ENCODE assay signal across 8 mouse cellular contexts in genomic region chr10:18482558-18483141, GRCm38 (mm10).
DNase-seq lines count a peak whose midpoint lies in the region; ATAC-seq and TF ChIP-seq lines count a peak whose summit lies in the region.

No protein-coding gene starts in this region.

- H3K4me1 ChIP-seq in kidney, embryonic 14.5 days (ENCODE audit: control insufficient read depth, insufficient read depth, low read length) = no peaks in the 10 kb centered on the region
- H3K4me1 ChIP-seq in heart, embryonic 11.5 days (ENCODE audit: control insufficient read depth, insufficient read depth, low read length) = peaks cover 19% of the 10 kb centered on the region
- peaks cover 9% of the 10 kb centered on the region for H3K4me1 ChIP-seq in intestine, embryonic 16.5 days (ENCODE audit: control insufficient read depth, insufficient read depth, low read length)

- 48% methylated on average over 4 of the region's 4 CpGs for WGBS in kidney, embryonic 14.5 days
- WGBS in heart, embryonic 11.5 days (ENCODE audit: insufficient replicate concordance) = 15% methylated on average over 4 of the region's 4 CpGs
- 36% methylated on average over 4 of the region's 4 CpGs for WGBS in intestine, embryonic 16.5 days

- H3ac ChIP-seq in myocyte (ENCODE audit: control insufficient read depth, insufficient read length) = no peak overlapping the region

- H3K79me2 ChIP-seq in myocyte (ENCODE audit: control insufficient read depth, insufficient read depth) = no peaks in the 10 kb centered on the region

- no peaks in the 10 kb centered on the region for H3K36me3 ChIP-seq in kidney, embryonic 14.5 days (ENCODE audit: control insufficient read depth, insufficient read depth, low read length)
- H3K36me3 ChIP-seq in heart, embryonic 11.5 days (ENCODE audit: control insufficient read depth, insufficient read depth, low read length) = no peaks in the 10 kb centered on the region
- H3K36me3 ChIP-seq in myocyte (ENCODE audit: control insufficient read depth, insufficient read depth) = no peaks in the 10 kb centered on the region
- peaks cover 2% of the 10 kb centered on the region; the same call in 1 of the 2 replicates for H3K36me3 ChIP-seq in intestine, embryonic 16.5 days (ENCODE audit: control insufficient read depth, insufficient read depth, low read length)

- no peak for ATAC-seq in kidney, embryonic 14.5 days (ENCODE audit: low FRiP score, low TSS enrichment)
- ATAC-seq in heart, embryonic 11.5 days (replicated peaks; ENCODE audit: insufficient number of reproducible peaks, low FRiP score, low TSS enrichment) = no peak; the same call in 1 of the 2 replicates
- ATAC-seq in intestine, embryonic 16.5 days = no peak

- DNase-seq in kidney, postnatal 10 days = peak; percentile 54
- peak; percentile 82 to 87 for DNase-seq in cerebellum, postnatal 10 days
- DNase-seq in layer of hippocampus, adult 9-10 months (ENCODE audit: low spot score) = peak; percentile 37
- DNase-seq in thymus, adult 18-20 months = no peak

- no peak overlapping the region for H3K9ac ChIP-seq in kidney, embryonic 14.5 days (ENCODE audit: low read depth, low read length)
- H3K9ac ChIP-seq in heart, embryonic 11.5 days (ENCODE audit: low read depth, low read length) = no peak overlapping the region
- H3K9ac ChIP-seq in intestine, embryonic 16.5 days (ENCODE audit: low read depth, low read length) = no peak overlapping the region

- H3K4me2 ChIP-seq in kidney, embryonic 14.5 days (replicated peaks; ENCODE audit: low read depth, low read length) = no peak overlapping the region
- peak overlapping the region; percentile 50 for H3K4me2 ChIP-seq in heart, embryonic 11.5 days
- H3K4me2 ChIP-seq in myocyte (ENCODE audit: low read depth) = peak overlapping the region; percentile 67
- no peak overlapping the region for H3K4me2 ChIP-seq in intestine, embryonic 16.5 days (ENCODE audit: low read depth, low read length)

- H3K9me3 ChIP-seq in kidney, embryonic 14.5 days (ENCODE audit: control insufficient read depth, low read length) = no peaks in the 10 kb centered on the region
- no peaks in the 10 kb centered on the region for H3K9me3 ChIP-seq in heart, embryonic 11.5 days (replicated peaks; ENCODE audit: control insufficient read depth, low read length)
- no peaks in the 10 kb centered on the region for H3K9me3 ChIP-seq in intestine, embryonic 16.5 days (ENCODE audit: control insufficient read depth, low read length)

- no peak overlapping the region for H3K4me3 ChIP-seq in kidney, embryonic 14.5 days (ENCODE audit: low read length)
- no peak overlapping the region for H3K4me3 ChIP-seq in heart, embryonic 11.5 days (ENCODE audit: low read depth, low read length)
- H3K4me3 ChIP-seq in myocyte = no peak overlapping the region
- no peak overlapping the region for H3K4me3 ChIP-seq in intestine, embryonic 16.5 days (ENCODE audit: low read length)

- no peak for TF ChIP-seq POLR2A in myocyte (IDR thresholded peaks at IDR 0.05; ENCODE audit: insufficient read length, low read depth)

- H3K27me3 ChIP-seq in kidney, embryonic 14.5 days (ENCODE audit: control insufficient read depth, insufficient read depth, low read length) = no peaks in the 10 kb centered on the region
- no peaks in the 10 kb centered on the region for H3K27me3 ChIP-seq in heart, embryonic 11.5 days (ENCODE audit: control insufficient read depth, insufficient read depth, low read length)
- no peaks in the 10 kb centered on the region for H3K27me3 ChIP-seq in myocyte (ENCODE audit: control insufficient read depth, insufficient read depth, insufficient read length)
- no peaks in the 10 kb centered on the region for H3K27me3 ChIP-seq in intestine, embryonic 16.5 days (replicated peaks; ENCODE audit: control insufficient read depth, insufficient read depth, low read length)

- no peak overlapping the region; the same call in 1 of the 2 replicates for H3K27ac ChIP-seq in kidney, embryonic 14.5 days (ENCODE audit: low read depth, low read length)
- H3K27ac ChIP-seq in heart, embryonic 11.5 days (ENCODE audit: low read depth, low read length) = peak overlapping the region; percentile 42; the same call in 1 of the 2 replicates
- H3K27ac ChIP-seq in intestine, embryonic 16.5 days (ENCODE audit: low read length) = no peak overlapping the region

TF ChIP-seq in myocyte, 11 proteins besides CTCF, POLR2A, EP300 and RAD21:
- TF ChIP-seq REST (IDR thresholded peaks at IDR 0.05; ENCODE audit: insufficient read depth, insufficient read length) (no peak), E2F4 (IDR thresholded peaks at IDR 0.05; ENCODE audit: insufficient read depth) (no peak), MYOD1 (IDR thresholded peaks at IDR 0.05; ENCODE audit: control insufficient read depth in 1 of 3, insufficient read length in 2 of 3, low read depth in 2 of 3) (no peak), TCF12 (IDR thresholded peaks at IDR 0.05; ENCODE audit: insufficient read depth, poor library complexity, severe bottlenecking) (no peak), CEBPB (IDR thresholded peaks at IDR 0.05; ENCODE audit: insufficient read depth, poor library complexity, severe bottlenecking) (no peak), SRF (IDR thresholded peaks at IDR 0.05; ENCODE audit: control insufficient read depth, insufficient read length, low read depth) (no peak), TCF3 (IDR thresholded peaks at IDR 0.05; ENCODE audit: insufficient read length, low read depth) (no peak), MYOG (IDR thresholded peaks at IDR 0.05; ENCODE audit: control insufficient read depth in 1 of 3, insufficient read depth in 1 of 3, insufficient read length in 2 of 3, low read depth in 2 of 3) (no peak)
TF ChIP-seq in myocyte: peak in this region for 0.

Comparison
In these comparisons a context has a peak if more than half of its experiments do, and no peak if none do; other contexts are left out.
1. DNase-seq: peak in kidney, postnatal 10 days (single experiment), cerebellum, postnatal 10 days (2 of 2) and layer of hippocampus, adult 9-10 months (single experiment); none in thymus, adult 18-20 months (0 of 2).
2. H3K4me2 ChIP-seq: peak in heart, embryonic 11.5 days (single experiment) and myocyte (single experiment); none in kidney, embryonic 14.5 days (single experiment) and intestine, embryonic 16.5 days (single experiment).